ENCODE assay signal across 29 mouse cellular contexts in genomic region chr6:89658342-89658741, GRCm38 (mm10). TPM values are rescaled to one million over a fixed set of nuclear protein-coding genes. Genes with fewer than 3 reads are reported as not detected.
A peak's percentile ranks its signal among the peaks of the same experiment; 100 is the strongest.
DNase-seq lines count a peak whose midpoint lies in the region; ATAC-seq and TF ChIP-seq lines count a peak whose summit lies in the region.
"Had no signal": no experiment of that assay in that cellular context is flagged by ENCODE, and none has a peak within 500 bp of the region (broad histone marks: within the 10 kb centered on the region; RNA-seq: fewer than 3 reads in every experiment).

No protein-coding gene starts in this region.

- no peak overlapping the region; the same call in 1 of the 2 replicates for H3K27ac ChIP-seq in heart, adult 2 months
- H3K27ac ChIP-seq in kidney, postnatal 0 days: no peak overlapping the region
- H3K27ac ChIP-seq in lung, postnatal 0 days (ENCODE audit: low read length): no peak overlapping the region
- H3K27ac ChIP-seq: embryonic facial prominence, embryonic 15.5 days; forebrain, embryonic 10.5 days; forebrain, embryonic 15.5 days; hindbrain, embryonic 10.5 days; hindbrain, embryonic 15.5 days had no signal

- H3K4me1 ChIP-seq in heart, adult 2 months (ENCODE audit: control insufficient read depth, insufficient read depth, low read length): peaks cover 7% of the 10 kb centered on the region
- H3K4me1 ChIP-seq in kidney, postnatal 0 days (replicated peaks; ENCODE audit: insufficient read depth, low read length): no peaks in the 10 kb centered on the region
- no peaks in the 10 kb centered on the region for H3K4me1 ChIP-seq in lung, postnatal 0 days (ENCODE audit: insufficient read depth, low read depth, low read length)
- H3K4me1 ChIP-seq in lung, adult 2 months (ENCODE audit: control insufficient read depth, insufficient read depth, low read length): no peaks in the 10 kb centered on the region; the same call in 1 of the 2 replicates
- H3K4me1 ChIP-seq: embryonic facial prominence, embryonic 15.5 days; forebrain, embryonic 10.5 days; forebrain, embryonic 15.5 days; hindbrain, embryonic 10.5 days; hindbrain, embryonic 15.5 days had no signal

- TF ChIP-seq POLR2A in heart, adult 2 months (IDR thresholded peaks at IDR 0.05; ENCODE audit: insufficient read depth, low read depth, low read length): no peak
- TF ChIP-seq POLR2A in lung, adult 2 months (IDR thresholded peaks at IDR 0.05; ENCODE audit: borderline replicate concordance, extremely low read depth, low read depth, low read length): no peak

- H3K4me3 ChIP-seq in heart, adult 2 months: no peak overlapping the region
- H3K4me3 ChIP-seq in kidney, postnatal 0 days (replicated peaks; ENCODE audit: low read depth, low read length): no peak overlapping the region
- H3K4me3 ChIP-seq in lung, postnatal 0 days (ENCODE audit: low read depth, low read length): no peak overlapping the region
- no peak overlapping the region for H3K4me3 ChIP-seq in lung, adult 2 months (replicated peaks; ENCODE audit: extremely low read depth, low read depth, low read length)
- H3K4me3 ChIP-seq: embryonic facial prominence, embryonic 15.5 days; erythroblast, embryonic 14.5 days; forebrain, embryonic 10.5 days; forebrain, embryonic 15.5 days; heart, embryonic 15.5 days; hindbrain, embryonic 10.5 days; hindbrain, embryonic 15.5 days had no signal

- no peak for ATAC-seq in kidney, postnatal 0 days (replicated peaks; ENCODE audit: low FRiP score, low read depth)
- ATAC-seq in lung, postnatal 0 days: no peak
- ATAC-seq: forebrain, embryonic 15.5 days; inflammation-experienced regulatory T-cells, adult 6 months had no signal

- TF ChIP-seq EP300 in heart, adult 2 months (IDR thresholded peaks at IDR 0.05; ENCODE audit: insufficient read depth, low read depth, low read length): no peak
- TF ChIP-seq EP300 in lung, postnatal 0 days (IDR thresholded peaks at IDR 0.05): no peak

- intact Hi-C loops in heart, adult 2 months (cut with DNase I): no loop called here

- 67% methylated on average over 3 of the region's 3 CpGs for WGBS in heart, adult 2 months
- 84% methylated on average over 3 of the region's 3 CpGs for WGBS in kidney, postnatal 0 days
- 69% methylated on average over 3 of the region's 3 CpGs for WGBS in lung, postnatal 0 days
- WGBS in lung, adult 2 months: 67% methylated on average over 3 of the region's 3 CpGs

- H3K9ac ChIP-seq in heart, adult 2 months (ENCODE audit: low read depth, low read length): no peak overlapping the region
- no peak overlapping the region for H3K9ac ChIP-seq in kidney, postnatal 0 days (ENCODE audit: low read depth, low read length)
- H3K9ac ChIP-seq in lung, postnatal 0 days (replicated peaks; ENCODE audit: low read depth): no peak overlapping the region
- H3K9ac ChIP-seq: embryonic facial prominence, embryonic 15.5 days; forebrain, embryonic 15.5 days; heart, embryonic 15.5 days; hindbrain, embryonic 15.5 days had no signal

- no peak overlapping the region for H3K4me2 ChIP-seq in kidney, postnatal 0 days (ENCODE audit: low read length)
- H3K4me2 ChIP-seq in lung, postnatal 0 days (replicated peaks; ENCODE audit: low read depth, low read length): no peak overlapping the region
- H3K4me2 ChIP-seq: embryonic facial prominence, embryonic 15.5 days; forebrain, embryonic 15.5 days; heart, embryonic 11.5 days; heart, embryonic 15.5 days; hindbrain, embryonic 15.5 days had no signal

- H3K79me2 ChIP-seq in heart, adult 2 months (replicated peaks; ENCODE audit: control insufficient read depth, insufficient read depth, low read length): no peaks in the 10 kb centered on the region

- H3K27me3 ChIP-seq in heart, adult 2 months (ENCODE audit: control insufficient read depth, insufficient read depth, low read length): no peaks in the 10 kb centered on the region
- H3K27me3 ChIP-seq in kidney, postnatal 0 days (ENCODE audit: insufficient read depth, low read length): no peaks in the 10 kb centered on the region
- no peaks in the 10 kb centered on the region for H3K27me3 ChIP-seq in lung, postnatal 0 days (replicated peaks; ENCODE audit: insufficient read depth, low read length)
- H3K27me3 ChIP-seq: embryonic facial prominence, embryonic 15.5 days; forebrain, embryonic 15.5 days; heart, embryonic 15.5 days; hindbrain, embryonic 15.5 days had no signal

- DNase-seq in heart, adult 2 months: no peak
- no peak for DNase-seq in heart, adult 18-20 months
- DNase-seq in kidney, postnatal 0 days (ENCODE audit: low spot score): no peak
- DNase-seq in kidney, postnatal 25 days: no peak
- no peak for DNase-seq in lung, postnatal 0 days (ENCODE audit: low spot score)
- DNase-seq in lung, adult 2 months: no peak
- DNase-seq in adrenal gland, postnatal 36 days: no peak
- DNase-seq: adrenal gland, adult 8-10 months; cerebellum, adult 11 months; cerebellum, adult 8-10 months; cerebellum, postnatal 14 days; embryo, embryonic 11 days; gastrocnemius, postnatal 10 days had no signal

- H3K9me3 ChIP-seq in kidney, postnatal 0 days (replicated peaks; ENCODE audit: low read length): no peaks in the 10 kb centered on the region
- no peaks in the 10 kb centered on the region for H3K9me3 ChIP-seq in lung, postnatal 0 days (ENCODE audit: low read length)
- H3K9me3 ChIP-seq: embryonic facial prominence, embryonic 15.5 days; forebrain, embryonic 10.5 days; forebrain, embryonic 15.5 days; heart, embryonic 15.5 days; hindbrain, embryonic 10.5 days; hindbrain, embryonic 15.5 days had no signal

- TF ChIP-seq CTCF in heart, adult 2 months (IDR thresholded peaks at IDR 0.05): peak; percentile 20; the same call in 1 of the 2 replicates
- TF ChIP-seq CTCF in kidney, postnatal 0 days (IDR thresholded peaks at IDR 0.05; ENCODE audit: low read depth): peak; percentile 1; the same call in 1 of the 2 replicates
- peak; percentile 34 for TF ChIP-seq CTCF in lung, postnatal 0 days (IDR thresholded peaks at IDR 0.05)
- TF ChIP-seq CTCF in lung, adult 2 months (IDR thresholded peaks at IDR 0.05; ENCODE audit: insufficient read depth, low read length): no peak

- H3K36me3 ChIP-seq in heart, adult 2 months (ENCODE audit: control insufficient read depth, insufficient read depth, low read length): no peaks in the 10 kb centered on the region
- 0 out of 2 replicates have a peak, but pooled peaks cover 8% of the 10 kb centered on the region for H3K36me3 ChIP-seq in kidney, postnatal 0 days (ENCODE audit: insufficient read depth, low read length)
- H3K36me3 ChIP-seq in lung, postnatal 0 days (ENCODE audit: insufficient read depth, low read length): no peaks in the 10 kb centered on the region
- H3K36me3 ChIP-seq: embryonic facial prominence, embryonic 15.5 days; forebrain, embryonic 10.5 days; forebrain, embryonic 15.5 days; heart, embryonic 15.5 days had no signal

RNA-seq across cellular contexts. Expression of gene Txnrd3, which starts 14.6 kb away (rescaled TPM):
- total RNA-seq in heart, adult 2 months (2021): 10 to 100 TPM; 13.5 to 15.3 TPM
- polyA plus RNA-seq in heart, adult 2 months (2012; rRNA removed): 10.5 and 10.7 TPM in 2 replicates
- total RNA-seq in heart, adult 18-20 months (2021): 10 to 100 TPM; 14.6 to 17.1 TPM
- 27.9 and 29.2 TPM in 2 replicates for polyA plus RNA-seq in kidney, postnatal 0 days (2015; fragmentation: Nextera tagmentation; extraction: Ambion mirVana)
- 20.6 and 26.3 TPM in 2 replicates for polyA plus RNA-seq in lung, postnatal 0 days (2015; fragmentation: Nextera tagmentation; extraction: Ambion mirVana)
- 13.8 and 15.5 TPM in 2 replicates for polyA plus RNA-seq in lung, adult 2 months (2012; rRNA removed)
- total RNA-seq in adrenal gland, postnatal 36 days (2021): 10 to 100 TPM in 1 of 2 experiments, 1 to 10 TPM in 1; 9.4 to 15.5 TPM
- polyA plus RNA-seq: erythroblast, embryonic 14.5 days had no signal

RNA-seq across cellular contexts. Expression of gene Vmn1r40, which starts 49.0 kb away (rescaled TPM):
- total RNA-seq in heart, adult 2 months (2021): not detected
- polyA plus RNA-seq in heart, adult 2 months (2012; rRNA removed): not detected in 2 replicates
- total RNA-seq in heart, adult 18-20 months (2021): not detected
- not detected in 2 replicates for polyA plus RNA-seq in kidney, postnatal 0 days (2015; fragmentation: Nextera tagmentation; extraction: Ambion mirVana)
- polyA plus RNA-seq in lung, postnatal 0 days (2015; fragmentation: Nextera tagmentation; extraction: Ambion mirVana): not detected in 2 replicates
- not detected in 2 replicates for polyA plus RNA-seq in lung, adult 2 months (2012; rRNA removed)
- total RNA-seq in adrenal gland, postnatal 36 days (2021): not detected
- total RNA-seq: adrenal gland, adult 8-10 months; adrenal gland, postnatal 4 days; common myeloid progenitor, adult 5-6 weeks; ES-E14; gastrocnemius, postnatal 10 days; gastrocnemius, postnatal 4 days; heart, postnatal 25 days had no signal
- polyA plus RNA-seq: embryonic facial prominence, embryonic 11.5 days; embryonic facial prominence, embryonic 15.5 days; erythroblast, embryonic 14.5 days; forebrain, embryonic 10.5 days; forebrain, embryonic 15.5 days; frontal cortex, adult 2 months; heart, embryonic 11.5 days; heart, embryonic 15.5 days; hindbrain, embryonic 10.5 days; hindbrain, embryonic 15.5 days; inflammation-experienced regulatory T-cells, adult 6 months had no signal
